9 mouse cellular contexts compared by ENCODE assay signal in the genomic region with DNA sequence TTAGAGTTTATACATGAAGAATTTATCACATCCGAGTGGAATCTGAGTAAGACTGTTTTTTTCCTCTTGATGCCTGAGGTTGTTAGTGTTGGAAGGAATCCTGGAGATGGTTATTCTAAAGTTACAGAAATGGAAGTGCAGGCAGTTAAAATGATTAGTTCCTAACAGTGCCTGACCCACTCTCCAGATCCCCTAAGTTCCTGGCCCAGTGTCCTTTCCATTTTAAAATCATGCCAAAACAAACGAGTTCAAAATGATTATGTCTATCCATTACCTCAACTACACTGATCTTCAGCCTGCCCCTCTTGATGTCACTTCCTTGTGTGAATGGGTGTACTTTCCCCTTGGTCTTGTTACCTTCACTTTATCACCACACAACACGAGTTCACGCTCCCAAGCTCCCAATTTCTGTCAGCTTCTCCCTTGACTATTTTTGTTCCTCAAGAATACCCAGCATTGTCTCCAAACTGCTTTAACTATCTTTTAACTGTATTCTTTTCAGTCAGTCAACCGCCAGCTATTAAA. TPM values are rescaled to one million over a fixed set of nuclear protein-coding genes. Genes with fewer than 3 reads are reported as not detected.
DNase-seq lines count a peak whose midpoint lies in the region; ATAC-seq and TF ChIP-seq lines count a peak whose summit lies in the region.
"Had no signal": no experiment of that assay in that cellular context is flagged by ENCODE, and none has a peak within 500 bp of the region (broad histone marks: within the 10 kb centered on the region; RNA-seq: fewer than 3 reads in every experiment).

No protein-coding gene starts in this region.

- H3K36me3 ChIP-seq in kidney, embryonic 15.5 days, result no peaks in the 10 kb centered on the region
- no peaks in the 10 kb centered on the region for H3K36me3 ChIP-seq in embryonic facial prominence, embryonic 13.5 days
- no peaks in the 10 kb centered on the region for H3K36me3 ChIP-seq in midbrain, postnatal 0 days (ENCODE audit: insufficient read depth, low read length)

- H3K27ac ChIP-seq in kidney, embryonic 15.5 days, result no peak overlapping the region
- H3K27ac ChIP-seq in embryonic facial prominence, embryonic 13.5 days, result no peak overlapping the region
- peak overlapping the region; percentile 96; the same call in 1 of the 2 replicates for H3K27ac ChIP-seq in midbrain, postnatal 0 days (ENCODE audit: low read depth, low read length)

- ATAC-seq in kidney, embryonic 15.5 days (replicated peaks; ENCODE audit: low FRiP score), result no peak
- no peak for ATAC-seq in embryonic facial prominence, embryonic 13.5 days (ENCODE audit: insufficient number of reproducible peaks, insufficient read depth, low FRiP score, low TSS enrichment, low read depth)
- ATAC-seq in midbrain, postnatal 0 days (ENCODE audit: low FRiP score), result no peak
- no peak for ATAC-seq in erythroblast, adult 5-6 weeks (replicated peaks; ENCODE audit: low FRiP score, poor library complexity, severe bottlenecking)

- peaks cover 15% of the 10 kb centered on the region for H3K4me1 ChIP-seq in kidney, embryonic 15.5 days
- H3K4me1 ChIP-seq in embryonic facial prominence, embryonic 13.5 days, result peaks cover 23% of the 10 kb centered on the region
- peaks cover 7% of the 10 kb centered on the region for H3K4me1 ChIP-seq in midbrain, postnatal 0 days (ENCODE audit: insufficient read depth, low read length)

- H3K27me3 ChIP-seq in kidney, embryonic 15.5 days, result peaks cover 20% of the 10 kb centered on the region
- H3K27me3 ChIP-seq in embryonic facial prominence, embryonic 13.5 days, result 0 out of 2 replicates have a peak, but pooled peaks cover 5% of the 10 kb centered on the region
- no peaks in the 10 kb centered on the region for H3K27me3 ChIP-seq in midbrain, postnatal 0 days (ENCODE audit: insufficient read depth, low read length)

- no peak for DNase-seq in kidney, postnatal 25 days
- DNase-seq in induced T-regulatory cell, adult 2 months (ENCODE audit: low read depth), result peak; percentile 67
- peak; percentile 17 for DNase-seq in midbrain, postnatal 0 days (ENCODE audit: low spot score)
- DNase-seq in right cerebral cortex, adult 2 months (ENCODE audit: low spot score in 2 of 2), result no peak
- DNase-seq in gastrocnemius, postnatal 4 days (ENCODE audit: low spot score in 2 of 2), result no peak

- WGBS in kidney, embryonic 15.5 days, result 23% methylated on average over 5 of the region's 5 CpGs
- 20% methylated on average over 5 of the region's 5 CpGs for WGBS in embryonic facial prominence, embryonic 13.5 days
- 16% methylated on average over 5 of the region's 5 CpGs for whole genome bisulfite sequencing in midbrain, postnatal 0 days

- TF ChIP-seq CTCF in midbrain, postnatal 0 days (IDR thresholded peaks at IDR 0.05), result no peak

- H3K9ac ChIP-seq in kidney, embryonic 15.5 days, result no peak overlapping the region
- peak overlapping the region; percentile 96 for H3K9ac ChIP-seq in embryonic facial prominence, embryonic 13.5 days
- H3K9ac ChIP-seq in midbrain, postnatal 0 days (replicated peaks; ENCODE audit: low read length, poor library complexity, severe bottlenecking), result peak overlapping the region; percentile 96

- no peaks in the 10 kb centered on the region for H3K9me3 ChIP-seq in kidney, embryonic 15.5 days (replicated peaks)
- H3K9me3 ChIP-seq in embryonic facial prominence, embryonic 13.5 days, result no peaks in the 10 kb centered on the region
- H3K9me3 ChIP-seq in midbrain, postnatal 0 days (ENCODE audit: low read length), result no peaks in the 10 kb centered on the region

- peak overlapping the region; percentile 84 for H3K4me2 ChIP-seq in kidney, embryonic 15.5 days
- H3K4me2 ChIP-seq in embryonic facial prominence, embryonic 13.5 days, result peak overlapping the region; percentile 80
- H3K4me2 ChIP-seq in midbrain, postnatal 0 days (ENCODE audit: low read depth, low read length, poor library complexity, severe bottlenecking), result peak overlapping the region; percentile 79

- peak overlapping the region; percentile 86 for H3K4me3 ChIP-seq in kidney, embryonic 15.5 days (replicated peaks)
- H3K4me3 ChIP-seq in embryonic facial prominence, embryonic 13.5 days, result peak overlapping the region; percentile 88
- H3K4me3 ChIP-seq in midbrain, postnatal 0 days (ENCODE audit: low read depth, low read length), result peak overlapping the region; percentile 97

RNA-seq across cellular contexts. Expression of a gene that starts 1.7 kb away (rescaled TPM):
- 14.0 and 14.4 TPM in 2 replicates for polyA plus RNA-seq in kidney, embryonic 15.5 days (2015; fragmentation: Nextera tagmentation; extraction: Ambion mirVana)
- 22.2 and 24.0 TPM in 2 replicates for polyA plus RNA-seq in embryonic facial prominence, embryonic 13.5 days (2015; fragmentation: Nextera tagmentation; extraction: Ambion mirVana)
- total RNA-seq in midbrain, postnatal 0 days (2014; rRNA removed), result 136 and 180 TPM in 2 replicates
- 58.0 and 68.1 TPM in 2 replicates for polyA plus RNA-seq in midbrain, postnatal 0 days (2015; fragmentation: Nextera tagmentation; extraction: Ambion mirVana)
- not detected in 2 replicates for total RNA-seq in erythroblast, adult 5-6 weeks (2015; ENCODE audit: low replicate concordance)
- total RNA-seq in erythroblast, adult 5-6 weeks (2017; ENCODE audit: low replicate concordance), result 0.28 TPM in 1 of 2 replicates, not detected in the other
- total RNA-seq in gastrocnemius, postnatal 4 days (2021), result 10 to 100 TPM; 11.8 to 12.3 TPM

RNA-seq across cellular contexts. Expression of a gene that starts 59.5 kb away (rescaled TPM):
- polyA plus RNA-seq in kidney, embryonic 15.5 days (2015; fragmentation: Nextera tagmentation; extraction: Ambion mirVana), result 0.22 and 0.91 TPM in 2 replicates
- 2.0 and 2.2 TPM in 2 replicates for polyA plus RNA-seq in embryonic facial prominence, embryonic 13.5 days (2015; fragmentation: Nextera tagmentation; extraction: Ambion mirVana)
- total RNA-seq in midbrain, postnatal 0 days (2014; rRNA removed), result 0.22 and 0.47 TPM in 2 replicates
- 0.02 TPM in 1 of 2 replicates, not detected in the other for polyA plus RNA-seq in midbrain, postnatal 0 days (2015; fragmentation: Nextera tagmentation; extraction: Ambion mirVana)
- not detected in 2 replicates for total RNA-seq in erythroblast, adult 5-6 weeks (2015; ENCODE audit: low replicate concordance)
- not detected in 2 replicates for total RNA-seq in erythroblast, adult 5-6 weeks (2017; ENCODE audit: low replicate concordance)
- under 1 TPM in 1 of 2 experiments, not detected in 1; 0.08 TPM for total RNA-seq in gastrocnemius, postnatal 4 days (2021)
- total RNA-seq: neutrophil, adult 5-6 weeks had no signal

Comparison
In these comparisons a context has a peak if more than half of its experiments do, and no peak if none do; other contexts are left out.
1. DNase-seq: peak in induced T-regulatory cell, adult 2 months (single experiment) and midbrain, postnatal 0 days (single experiment); none in kidney, postnatal 25 days (0 of 2), right cerebral cortex, adult 2 months (0 of 2) and gastrocnemius, postnatal 4 days (0 of 2).
2. RNA of a gene that starts 1.7 kb away (total RNA-seq): 136 to 180 TPM in midbrain, postnatal 0 days and 11.8 to 12.3 TPM in gastrocnemius, postnatal 4 days; 0.28 TPM in erythroblast, adult 5-6 weeks; every median in the first group is over 10 times any median in the second.
3. Peak in every context shown above with its lines, with median percentiles within 50 percentile points of each other: H3K4me2 ChIP-seq and H3K4me3 ChIP-seq.